Mouse (Mus musculus): ENCODE data around the gene Rrnad1.
A peak's percentile ranks its signal among the peaks of the same experiment; 100 is the strongest.

Rrnad1 gene

DNA sequence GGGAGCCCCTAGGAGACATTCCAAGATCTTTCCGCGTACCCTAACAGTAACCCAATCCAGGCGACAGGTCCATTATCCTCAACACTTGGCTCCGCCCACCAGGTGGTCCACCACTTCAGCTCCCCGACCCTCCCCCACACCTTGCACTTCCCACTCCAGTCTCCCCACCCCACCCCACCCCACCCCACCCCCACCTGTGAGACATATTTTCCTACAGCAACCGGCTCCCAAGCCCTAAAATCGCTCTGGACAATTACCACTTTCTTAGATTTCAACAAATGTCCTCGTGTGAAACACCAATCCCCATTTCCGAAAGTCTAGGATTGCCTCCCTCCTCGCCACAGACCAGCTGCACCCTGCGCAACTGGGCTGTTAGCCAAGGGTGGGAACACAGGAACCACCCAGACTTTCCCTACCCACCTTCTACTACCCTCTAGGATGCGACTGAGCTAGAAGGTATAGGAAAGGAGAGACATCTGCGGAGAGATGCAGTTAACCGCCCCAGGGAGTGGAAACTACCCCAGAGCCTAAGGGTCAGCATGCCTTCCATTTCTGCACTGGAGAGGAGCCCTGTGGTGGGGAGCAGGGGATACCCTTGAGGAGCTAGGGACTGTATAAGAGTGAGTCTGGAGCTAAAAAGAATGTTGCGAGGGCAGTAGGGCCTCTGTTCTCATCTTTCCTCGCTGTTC lies 18.9 kb upstream of the Rrnad1 start:
- no peak for DNase-seq (ENCODE audit: low spot score in 2 of 2)

- DNase-seq (ENCODE audit: low spot score in 2 of 2): no peak
Measured at GRCm38 (mm10) chr3:87948378-87949265, 18.1 kb upstream of the Rrnad1 start, which contains the start of gene Crabp2. Gene Crabp2 (plus strand): TSS chr3:87948666.

- DNase-seq (ENCODE audit: low spot score in 2 of 2): no peak
Measured at GRCm38 (mm10) chr3:87947811-87948199, 17.3 kb upstream of the Rrnad1 start.

GRCm38 (mm10) chr3:87947056-87947810 lies 16.7 kb upstream of the Rrnad1 start:
- no peak for DNase-seq (ENCODE audit: low spot score in 2 of 2)

DNA sequence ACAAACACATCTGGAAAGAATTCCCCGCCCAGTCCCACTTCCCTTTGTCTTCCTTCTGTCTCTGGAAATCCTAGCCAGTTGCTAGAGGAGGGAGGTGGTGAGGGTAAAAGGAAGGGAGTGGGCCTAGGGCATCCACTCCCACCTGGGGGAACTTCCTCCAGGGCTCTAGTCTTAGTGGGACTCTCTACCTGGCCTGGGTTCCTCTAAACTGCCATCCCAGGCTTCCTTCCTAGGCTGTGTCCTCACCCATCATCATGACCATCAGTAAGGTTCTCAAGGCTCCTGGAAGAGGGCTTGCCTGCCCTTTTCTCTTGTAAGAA lies 16.0 kb upstream of the Rrnad1 start:
- no peak for DNase-seq (ENCODE audit: low spot score in 2 of 2)

GRCm38 (mm10) chr3:87945781-87946540 lies 15.4 kb upstream of the Rrnad1 start:
- DNase-seq (ENCODE audit: low spot score in 2 of 2): no peak

GRCm38 (mm10) chr3:87944838-87945600 lies 14.5 kb upstream of the Rrnad1 start:
- no peak for DNase-seq (ENCODE audit: low spot score in 2 of 2)

DNA sequence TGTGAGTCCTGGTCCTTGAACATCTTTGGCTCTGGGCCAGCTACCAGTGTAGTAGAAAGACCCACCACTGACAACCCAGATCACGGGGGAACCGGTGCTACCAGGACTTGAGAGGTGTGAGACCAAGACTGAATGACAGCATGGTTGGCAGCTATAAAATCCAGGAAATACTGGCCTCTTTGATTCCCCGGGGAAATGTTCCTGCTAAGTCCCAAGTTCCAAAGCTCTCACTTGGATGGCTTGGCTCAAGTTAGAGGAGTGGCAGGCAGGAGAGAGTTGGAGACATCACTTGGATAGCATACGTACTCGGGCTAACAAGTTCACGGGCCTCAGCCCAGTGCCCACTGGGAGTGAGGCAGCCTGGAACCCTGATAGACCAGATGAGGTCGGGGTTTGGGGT lies 13.1 kb upstream of the Rrnad1 start:
- no peak for DNase-seq (ENCODE audit: low spot score in 2 of 2)

GRCm38 (mm10) chr3:87942471-87942870 lies 12.0 kb upstream of the Rrnad1 start:
- no peak for DNase-seq (ENCODE audit: low spot score in 2 of 2)

- DNase-seq (ENCODE audit: low spot score in 2 of 2): no peak
Measured at GRCm38 (mm10) chr3:87940611-87941010, 10.1 kb upstream of the Rrnad1 start.

DNA sequence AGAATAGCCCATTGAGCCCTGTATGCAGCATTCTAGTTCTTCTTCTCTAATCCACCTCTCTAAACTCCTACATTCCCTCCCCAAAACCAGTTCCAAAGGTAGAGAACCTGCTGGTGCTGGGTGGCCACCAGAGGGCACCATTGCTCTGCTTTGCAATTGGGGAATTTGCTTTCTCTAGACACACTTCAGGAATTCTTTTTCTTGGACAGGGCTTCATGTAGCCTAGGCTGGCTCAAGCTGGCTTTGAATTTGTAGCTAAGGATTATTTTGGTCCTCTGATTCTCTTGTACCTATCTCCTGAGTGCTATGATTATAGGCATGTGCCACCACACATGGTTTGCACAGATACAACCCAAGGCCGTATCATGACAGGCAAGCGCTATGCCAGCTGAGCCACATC lies 5.3 kb upstream of the Rrnad1 start:
- DNase-seq (ENCODE audit: low spot score in 2 of 2): peak in 1 of 2 experiments; percentile 76

GRCm38 (mm10) chr3:87935201-87935600 lies 4.7 kb upstream of the Rrnad1 start:
- DNase-seq (ENCODE audit: low spot score in 2 of 2): no peak

- no peak for DNase-seq (ENCODE audit: low spot score in 2 of 2)
Measured at GRCm38 (mm10) chr3:87934501-87934900, 4.0 kb upstream of the Rrnad1 start.

DNA sequence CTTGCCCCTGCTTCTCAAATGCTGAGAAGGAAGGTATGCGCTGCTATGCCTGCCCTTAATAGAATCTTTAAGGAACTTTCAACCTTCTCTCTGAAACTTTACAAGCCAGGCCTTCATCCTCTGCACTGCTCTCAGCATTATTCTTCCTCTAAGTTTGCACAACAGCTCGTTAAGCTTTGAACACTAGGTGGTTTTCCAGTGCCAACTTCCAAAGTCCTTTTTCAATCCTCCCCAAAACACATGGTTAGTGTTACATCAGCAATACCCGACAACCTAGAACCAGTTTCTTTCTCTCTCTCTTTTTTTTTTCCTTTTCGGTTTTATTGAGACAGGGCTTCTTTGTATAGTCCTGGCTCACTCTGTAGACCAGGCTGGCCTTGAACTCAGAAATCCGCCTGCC lies 3.5 kb upstream of the Rrnad1 start:
- DNase-seq (ENCODE audit: low spot score in 2 of 2): no peak

DNA sequence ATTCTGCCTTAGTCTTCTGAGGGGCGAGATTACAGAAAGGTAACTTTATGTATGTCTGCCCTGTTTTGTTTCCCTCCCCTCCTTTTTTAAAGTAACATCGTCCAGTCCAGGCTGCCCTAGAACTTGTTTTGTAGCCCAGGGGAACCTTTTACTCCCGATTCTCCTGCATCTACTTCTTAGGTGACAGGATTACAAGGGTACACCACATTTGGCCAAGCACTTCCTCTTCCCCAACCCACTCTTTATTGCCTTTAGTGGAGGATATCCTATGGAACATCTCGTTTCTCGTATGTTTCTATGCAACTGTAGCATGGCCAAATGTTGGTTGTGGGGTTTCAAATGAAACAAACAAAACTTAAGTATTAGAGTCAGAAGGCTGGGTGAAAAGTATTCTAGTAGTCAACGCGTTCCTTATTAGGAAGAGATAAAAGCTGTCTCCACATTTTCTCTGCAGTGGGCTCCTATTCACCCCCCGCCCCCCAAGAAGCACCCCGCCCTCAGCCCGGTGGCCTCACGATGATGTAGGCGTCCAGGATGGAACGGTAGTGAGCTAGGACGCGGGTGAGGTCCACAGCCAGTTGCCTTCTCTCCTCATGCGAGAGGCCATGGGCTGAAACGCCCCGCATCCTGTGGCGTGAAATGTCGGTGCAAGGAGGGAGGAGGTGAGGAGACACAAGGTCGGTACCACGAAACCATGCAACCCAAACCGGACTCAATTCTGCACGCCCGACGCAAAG lies 1.0 kb downstream of the Rrnad1 start:
- DNase-seq (ENCODE audit: low spot score in 2 of 2): no peak

DNA sequence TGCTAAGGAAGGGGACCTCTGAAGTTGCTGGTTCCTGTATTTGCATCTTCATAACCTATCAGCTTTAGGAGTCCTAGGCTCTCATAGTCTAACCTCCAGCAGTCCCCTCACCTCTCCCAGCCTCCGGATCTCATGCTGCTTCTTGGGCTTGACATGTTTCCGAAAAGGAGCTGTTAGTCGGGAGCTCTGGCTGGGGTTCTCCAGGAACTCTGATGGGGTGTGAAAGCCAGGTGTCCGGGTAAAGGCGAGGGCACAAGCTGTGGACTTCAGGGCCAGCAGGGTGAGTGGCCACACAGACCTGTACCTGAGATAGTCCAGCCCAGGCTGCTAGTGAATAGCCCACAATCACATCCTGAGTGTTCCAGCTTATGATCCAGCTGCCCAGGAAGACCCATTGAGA lies 3.1 kb downstream of the Rrnad1 start:
- no peak for DNase-seq (ENCODE audit: low spot score in 2 of 2)

DNA sequence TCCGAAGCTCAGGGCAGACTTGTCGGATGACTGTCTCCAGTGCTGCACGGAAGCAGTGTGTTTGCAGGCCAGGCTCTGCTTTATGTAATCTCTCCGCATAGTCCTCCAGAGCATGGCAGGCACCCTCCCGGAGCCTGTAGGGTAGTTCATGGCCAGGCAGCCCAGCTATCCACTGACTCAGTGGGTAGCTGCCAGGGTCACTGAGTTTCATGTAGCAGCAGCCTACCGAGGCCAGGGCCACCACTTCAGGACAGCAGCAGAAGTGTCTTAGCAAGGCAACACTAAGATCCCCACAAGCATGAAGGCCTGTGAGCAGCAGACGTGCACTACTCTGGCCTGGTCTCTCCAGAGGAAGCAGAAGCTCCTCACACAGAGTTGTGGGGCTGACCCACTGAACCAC lies 5.5 kb downstream of the Rrnad1 start:
- no peak for DNase-seq (ENCODE audit: low spot score in 2 of 2)

DNA sequence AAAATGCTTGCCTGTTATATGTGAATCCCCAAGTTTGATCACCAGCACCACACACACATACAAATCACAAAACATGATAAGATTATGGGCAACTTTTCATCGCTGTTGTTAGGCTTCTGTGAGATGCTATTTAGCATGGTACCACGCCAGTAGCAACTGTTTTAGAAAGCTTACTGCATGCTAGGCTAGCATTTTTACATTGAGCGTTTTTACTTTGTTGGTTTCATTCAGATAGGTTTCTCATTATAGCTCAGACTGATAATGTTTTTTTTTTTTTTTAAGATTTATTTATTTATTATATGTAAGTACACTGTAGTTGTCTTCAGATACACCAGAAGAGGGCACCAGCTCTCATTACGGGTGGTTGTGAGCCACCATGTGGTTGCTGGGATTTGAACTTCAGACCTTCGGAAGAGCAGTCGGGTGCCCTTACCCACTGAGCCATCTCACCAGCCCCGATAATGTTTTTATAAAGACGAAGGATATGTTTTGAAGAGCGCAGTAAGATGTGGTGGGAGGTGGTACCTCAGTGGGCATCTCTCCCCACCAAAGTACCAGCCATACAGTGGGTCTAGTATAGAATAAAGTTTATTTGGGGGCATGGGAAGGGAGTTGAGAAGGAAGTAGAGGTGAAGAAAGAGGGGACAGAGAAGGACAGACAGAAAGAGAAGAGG lies 10.1 kb downstream of the Rrnad1 start:
- no peak for DNase-seq (ENCODE audit: low spot score in 2 of 2)

DNA sequence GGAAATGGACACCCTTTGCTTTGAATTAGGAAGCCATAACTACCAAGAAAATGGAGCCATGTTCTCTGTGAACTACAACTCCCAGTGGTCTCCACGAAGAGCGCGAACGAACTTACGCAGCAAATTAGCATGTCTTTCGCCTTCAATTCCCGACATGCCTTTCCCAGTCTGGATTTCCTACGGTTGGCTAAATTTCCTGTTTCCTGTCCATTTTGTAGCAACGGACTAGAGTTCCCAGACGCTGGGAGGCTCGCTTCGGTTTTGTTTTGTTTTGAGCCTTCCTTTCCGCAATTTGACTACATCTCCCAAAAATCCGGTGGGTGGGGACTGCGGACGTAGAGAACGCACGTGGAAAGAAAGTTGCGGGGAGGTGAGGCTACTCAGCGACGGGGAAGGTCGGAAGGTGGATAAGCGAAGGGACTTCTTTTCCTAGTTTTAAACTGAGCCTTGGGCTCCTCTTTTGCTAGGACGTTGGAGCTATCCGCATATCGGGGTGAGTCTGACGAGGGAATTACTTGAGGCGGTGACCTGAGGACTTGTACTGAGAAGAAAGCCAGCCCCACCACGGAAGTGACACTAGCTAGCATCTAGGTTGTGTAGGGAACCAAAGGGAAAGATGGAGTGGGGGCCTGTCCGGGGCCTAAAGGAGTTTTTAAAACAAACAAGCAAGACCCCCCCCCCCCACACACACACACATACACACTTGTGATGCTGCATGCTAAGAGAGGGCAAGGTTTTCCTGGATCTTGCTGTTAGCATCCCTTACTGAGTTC lies 11.0 kb downstream of the Rrnad1 start, which contains the start of gene Mrpl24:
Gene Mrpl24 (plus strand): TSS at position 171 of the 773 bp plus-strand sequence.
- DNase-seq (ENCODE audit: low spot score in 2 of 2): peak; percentile 89 to 93

Data from left cerebral cortex, adult 9 months (tissue).